Mouse (Mus musculus): ENCODE measurements at regions not wholly inside any gene's neighbourhood (a gene's known extent, or its start where the extent isn't known, plus 50 kb on each side); places are given as distances from the start of the nearest gene placed in this dataset.

DNA sequence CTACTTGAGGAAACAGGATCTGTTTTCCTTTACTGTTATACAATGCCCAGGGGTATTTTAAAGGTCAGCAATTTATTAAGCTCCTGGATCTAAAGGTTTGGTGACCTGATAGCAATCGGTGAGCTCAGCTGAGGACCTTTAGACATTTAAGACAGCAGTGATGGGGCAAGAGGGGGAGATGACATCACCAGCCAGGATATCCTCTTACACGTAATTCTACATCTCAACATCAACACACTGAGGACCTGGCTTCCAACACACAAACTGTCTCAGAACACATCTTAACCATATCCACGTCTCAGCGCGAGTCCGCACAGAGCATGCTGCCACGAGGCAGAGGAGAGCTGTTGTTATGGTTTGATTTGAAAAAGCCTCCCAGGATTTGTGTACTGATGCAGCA is 69.2 kb downstream of the Nhlrc3 start:
- 74% methylated on average over 7 of the region's 7 CpGs for WGBS
- Histone ChIP-seq H3K9ac (no peak overlapping the region), H3K4me2 (no peak overlapping the region), H3K4me1 (peaks cover 36% of the 10 kb centered on the region), H3K9me3 (peaks cover 10% of the 10 kb centered on the region), H3K27ac (replicated peaks) (no peak overlapping the region), H3K36me3 (no peaks in the 10 kb centered on the region), H3K27me3 (replicated peaks) (no peaks in the 10 kb centered on the region), H3K4me3 (no peak overlapping the region)
- no peak for ATAC-seq (ENCODE audit: extremely low read depth, insufficient number of reproducible peaks, low FRiP score, low TSS enrichment)

DNA sequence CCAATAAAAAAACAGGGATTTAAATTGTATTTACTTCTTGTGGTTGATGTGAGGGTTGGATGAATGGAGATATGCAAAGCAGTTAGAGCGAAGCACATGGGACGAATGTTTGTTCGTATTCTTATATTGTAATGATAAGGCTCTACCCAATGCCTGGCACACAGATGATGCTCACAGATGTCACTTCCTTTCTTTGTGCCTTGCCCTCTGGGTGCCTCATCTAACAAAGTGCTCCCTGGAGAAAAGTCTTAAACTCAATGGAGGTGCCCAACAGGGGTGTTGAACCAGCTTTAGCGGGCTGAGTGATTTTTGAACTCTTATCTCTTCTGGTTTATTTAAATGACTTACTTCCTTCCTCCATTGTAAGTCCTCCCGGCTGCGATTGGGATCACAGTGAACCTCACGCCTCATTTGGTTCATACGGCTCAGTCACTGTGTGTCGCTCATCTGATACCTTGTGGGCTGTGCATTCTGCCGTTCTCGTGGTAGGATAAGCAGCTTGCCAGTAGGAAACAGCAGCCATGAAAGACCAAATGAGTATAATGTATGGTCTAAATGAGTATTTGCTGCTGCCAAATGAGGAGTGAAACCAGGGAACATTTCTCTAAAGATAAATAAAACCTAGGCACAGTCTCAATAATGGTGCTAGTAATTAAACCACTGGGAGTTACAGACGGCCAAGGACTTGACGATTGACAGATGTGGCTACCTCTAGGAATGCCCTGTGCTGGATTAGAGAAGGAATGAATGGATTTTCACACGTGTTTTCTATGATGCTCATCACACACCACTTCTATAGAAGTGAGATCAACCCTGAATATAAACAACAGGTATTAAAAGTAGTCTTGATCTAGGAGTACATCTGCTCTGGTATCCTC is 81.2 kb downstream of the Nhlrc3 start:
- Histone ChIP-seq H3K9me3 (peaks cover 3% of the 10 kb centered on the region; the same call in 1 of the 2 replicates), H3K4me3 (no peak overlapping the region), H3K9ac (no peak overlapping the region), H3K36me3 (no peaks in the 10 kb centered on the region), H3K27me3 (replicated peaks) (no peaks in the 10 kb centered on the region), H3K4me2 (no peak overlapping the region), H3K27ac (replicated peaks) (no peak overlapping the region), H3K4me1 (peaks cover 7% of the 10 kb centered on the region; the same call in 1 of the 2 replicates)
- 63% methylated on average over 14 of the region's 14 CpGs for WGBS
- ATAC-seq (ENCODE audit: extremely low read depth, insufficient number of reproducible peaks, low FRiP score, low TSS enrichment), result no peak

DNA sequence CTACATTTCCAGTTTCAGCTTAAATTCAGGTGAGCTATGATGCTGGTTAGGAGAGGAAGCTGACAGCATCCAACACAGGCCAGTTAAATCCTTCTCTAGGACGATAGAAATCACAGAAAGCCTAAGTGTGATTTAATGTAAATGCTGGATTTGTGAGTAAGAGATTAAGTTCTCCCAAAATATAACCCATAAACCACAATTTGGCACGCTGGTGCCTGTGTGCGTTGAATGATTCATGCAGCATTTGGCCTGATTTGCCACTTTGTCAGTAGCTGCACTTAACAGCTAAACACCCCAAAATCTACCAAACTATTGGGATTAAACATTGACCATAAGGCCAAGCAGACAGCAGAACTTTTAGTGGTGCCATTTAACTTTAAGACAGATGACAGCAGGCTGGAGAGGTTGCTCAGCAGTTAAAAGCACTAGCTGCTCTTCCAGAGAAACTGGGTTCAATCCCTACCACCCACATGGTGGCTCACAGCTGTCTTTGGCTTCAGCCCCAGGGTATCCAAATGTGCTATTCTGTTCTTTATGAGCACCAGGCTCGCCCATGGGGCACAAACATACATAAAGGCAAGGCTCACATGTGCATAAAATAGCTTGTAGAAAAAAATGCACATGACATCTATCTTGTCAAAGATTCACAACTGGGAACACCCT is 83.5 kb downstream of the Nhlrc3 start:
- H3K4me1 ChIP-seq, result peaks cover 7% of the 10 kb centered on the region; the same call in 1 of the 2 replicates
- H3K4me2 ChIP-seq, result no peak overlapping the region
- H3K36me3 ChIP-seq, result no peaks in the 10 kb centered on the region
- ATAC-seq (ENCODE audit: extremely low read depth, insufficient number of reproducible peaks, low FRiP score, low TSS enrichment), result no peak
- 66% methylated on average over 4 of the region's 4 CpGs for WGBS
- H3K9me3 ChIP-seq, result no peaks in the 10 kb centered on the region
- H3K27me3 ChIP-seq (replicated peaks), result no peaks in the 10 kb centered on the region
- H3K4me3 ChIP-seq, result no peak overlapping the region
- H3K9ac ChIP-seq, result no peak overlapping the region
- no peak overlapping the region for H3K27ac ChIP-seq (replicated peaks)

DNA sequence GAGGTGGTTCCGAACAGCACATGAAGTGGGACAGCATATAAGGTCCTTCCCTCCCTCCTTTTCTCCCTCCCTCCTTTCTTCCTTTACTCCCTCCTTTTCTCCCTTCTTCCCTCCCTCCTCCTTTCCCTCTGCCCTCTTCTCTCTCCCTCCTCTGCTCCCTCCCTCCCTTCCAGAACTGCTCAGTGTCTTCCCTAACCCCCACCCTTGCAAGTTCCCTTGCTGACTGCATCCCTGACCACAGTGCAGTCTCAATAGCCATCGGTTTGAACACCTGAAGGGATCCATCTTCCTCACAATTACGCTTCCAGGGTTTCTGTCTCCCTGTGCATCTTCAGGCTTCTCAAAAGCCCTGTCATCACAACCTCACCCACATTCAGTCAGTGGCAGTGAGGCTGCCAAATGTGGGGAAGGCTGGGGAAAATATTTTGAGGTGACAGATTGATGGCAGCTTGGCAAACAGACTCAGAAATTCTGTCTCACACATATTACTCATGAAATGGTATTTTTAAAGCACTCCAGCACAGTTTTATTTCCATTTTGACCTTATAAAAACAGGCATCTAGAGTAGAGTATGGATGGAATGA is 86.2 kb downstream of the Nhlrc3 start:
- Histone ChIP-seq H3K27me3 (replicated peaks) (no peaks in the 10 kb centered on the region), H3K27ac (replicated peaks) (no peak overlapping the region), H3K4me2 (no peak overlapping the region), H3K4me1 (peaks cover 16% of the 10 kb centered on the region; the same call in 1 of the 2 replicates), H3K9me3 (no peaks in the 10 kb centered on the region), H3K9ac (no peak overlapping the region), H3K4me3 (no peak overlapping the region), H3K36me3 (no peaks in the 10 kb centered on the region)
- 47% methylated on average over 3 of the region's 3 CpGs for WGBS
- no peak for ATAC-seq (ENCODE audit: extremely low read depth, insufficient number of reproducible peaks, low FRiP score, low TSS enrichment)

DNA sequence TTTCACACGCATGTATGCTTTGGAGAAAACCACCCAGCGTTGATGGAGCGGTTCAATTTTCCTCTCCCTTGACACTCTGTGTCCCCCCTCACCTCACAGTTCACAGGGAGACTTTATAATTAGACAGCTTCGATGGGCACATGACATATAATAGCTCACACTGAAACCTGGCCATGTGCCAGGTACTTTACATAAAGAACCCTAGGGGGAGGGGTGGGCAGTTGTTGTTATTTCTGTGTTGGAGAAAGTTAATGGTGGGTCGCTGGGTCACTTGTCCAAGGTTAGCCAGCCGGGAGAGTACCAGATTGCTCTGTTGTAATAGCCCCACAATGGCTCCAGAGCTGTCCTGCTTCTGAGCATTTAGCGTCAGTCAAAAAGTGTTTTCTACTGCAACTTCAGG is 90.2 kb downstream of the Nhlrc3 start:
- peak; percentile 54; the same call in 1 of the 2 replicates for ATAC-seq (ENCODE audit: extremely low read depth, insufficient number of reproducible peaks, low FRiP score, low TSS enrichment)

DNA sequence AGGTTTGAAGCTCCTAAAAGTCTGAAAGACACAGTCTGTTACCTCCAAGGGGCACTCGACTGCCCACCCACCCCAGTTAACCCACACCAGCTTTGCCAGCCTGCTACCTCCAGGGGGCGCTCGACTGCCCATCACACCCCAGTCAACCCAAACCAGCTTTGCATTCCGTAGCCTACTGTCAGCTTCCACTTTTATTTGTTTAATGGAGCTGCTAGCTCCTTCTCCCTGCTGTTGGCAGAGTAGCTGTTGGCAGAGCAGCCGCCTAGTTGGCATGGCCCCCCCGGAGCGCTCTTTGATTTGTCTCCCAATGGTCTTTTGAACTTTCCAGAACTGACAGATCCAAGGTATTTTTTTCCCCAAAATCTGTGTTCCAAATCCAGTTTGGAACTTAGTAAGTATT is 91.2 kb downstream of the Nhlrc3 start:
- Histone ChIP-seq H3K27me3 (replicated peaks) (no peaks in the 10 kb centered on the region), H3K9ac (no peak overlapping the region), H3K9me3 (peaks cover 18% of the 10 kb centered on the region), H3K27ac (replicated peaks) (no peak overlapping the region), H3K36me3 (peaks cover 7% of the 10 kb centered on the region; the same call in 1 of the 2 replicates), H3K4me1 (peaks cover 8% of the 10 kb centered on the region; the same call in 1 of the 2 replicates), H3K4me2 (no peak overlapping the region), H3K4me3 (no peak overlapping the region)
- 71% methylated on average over 7 of the region's 7 CpGs for WGBS
- ATAC-seq (ENCODE audit: extremely low read depth, insufficient number of reproducible peaks, low FRiP score, low TSS enrichment), result no peak

More for the DNA sequence above, 90.2 kb downstream of the Nhlrc3 start:
- peaks cover 8% of the 10 kb centered on the region; the same call in 1 of the 2 replicates for H3K4me1 ChIP-seq
- peaks cover 18% of the 10 kb centered on the region for H3K9me3 ChIP-seq
- WGBS, result 48% methylated on average over 7 of the region's 7 CpGs
- no peak overlapping the region for H3K4me3 ChIP-seq
- H3K9ac ChIP-seq, result no peak overlapping the region
- no peaks in the 10 kb centered on the region for H3K27me3 ChIP-seq (replicated peaks)
- H3K36me3 ChIP-seq, result peaks cover 7% of the 10 kb centered on the region; the same call in 1 of the 2 replicates
- H3K27ac ChIP-seq (replicated peaks), result peak overlapping the region; percentile 66
- no peak overlapping the region for H3K4me2 ChIP-seq

DNA sequence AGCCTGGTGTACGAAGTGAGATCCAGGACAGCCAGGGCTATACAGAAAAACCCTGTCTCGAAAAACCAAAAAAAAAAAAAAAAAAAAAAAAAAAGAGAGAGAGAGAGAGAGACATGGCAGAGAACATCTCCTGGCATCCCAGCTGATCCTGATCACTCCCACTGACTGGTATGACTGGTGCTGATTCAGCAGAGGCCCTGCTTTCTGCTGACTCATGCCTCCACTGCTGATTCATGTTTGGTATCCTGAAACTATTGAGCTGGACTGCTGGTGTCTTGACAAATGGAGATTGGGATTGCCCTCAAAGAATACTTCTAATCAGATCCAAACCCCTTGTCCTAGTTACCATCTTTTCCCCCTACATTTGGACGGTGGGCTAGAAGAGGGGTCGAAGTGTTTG is 101.9 kb downstream of the Nhlrc3 start:
- no peaks in the 10 kb centered on the region for H3K36me3 ChIP-seq
- H3K27me3 ChIP-seq (replicated peaks), result no peaks in the 10 kb centered on the region
- H3K9me3 ChIP-seq, result peaks cover 14% of the 10 kb centered on the region; the same call in 1 of the 2 replicates
- peaks cover 7% of the 10 kb centered on the region for H3K4me1 ChIP-seq
- H3K27ac ChIP-seq (replicated peaks), result no peak overlapping the region
- no peak overlapping the region for H3K4me3 ChIP-seq
- H3K4me2 ChIP-seq, result no peak overlapping the region
- H3K9ac ChIP-seq, result no peak overlapping the region
- whole genome bisulfite sequencing, result 67% methylated on average over 3 of the region's 4 CpGs
- no peak for ATAC-seq (ENCODE audit: extremely low read depth, insufficient number of reproducible peaks, low FRiP score, low TSS enrichment)

DNA sequence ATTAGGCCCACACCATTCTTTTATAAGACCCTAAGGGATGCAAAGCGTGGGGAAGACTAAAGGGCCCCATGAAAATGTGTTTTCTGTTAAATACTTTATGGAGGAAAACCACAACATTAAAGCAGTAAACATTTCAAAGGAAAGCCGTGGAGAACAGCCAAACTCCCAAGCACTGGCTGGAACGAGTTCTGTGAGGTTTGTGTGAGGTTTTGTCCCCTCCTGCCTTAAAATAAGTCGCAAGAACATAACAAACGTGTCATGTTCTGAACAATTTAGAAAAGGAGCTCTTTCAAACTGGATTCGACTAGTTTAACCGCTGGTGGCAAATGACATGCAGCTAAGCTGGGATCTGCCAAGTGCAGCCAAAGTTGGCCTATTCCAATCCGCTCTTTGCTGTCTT is 109.4 kb downstream of the Nhlrc3 start:
- Histone ChIP-seq H3K4me2 (no peak overlapping the region), H3K4me1 (no peaks in the 10 kb centered on the region), H3K36me3 (no peaks in the 10 kb centered on the region), H3K9me3 (peaks cover 11% of the 10 kb centered on the region; the same call in 1 of the 2 replicates), H3K27me3 (replicated peaks) (no peaks in the 10 kb centered on the region), H3K4me3 (no peak overlapping the region), H3K27ac (replicated peaks) (no peak overlapping the region), H3K9ac (no peak overlapping the region)
- no peak for ATAC-seq (ENCODE audit: extremely low read depth, insufficient number of reproducible peaks, low FRiP score, low TSS enrichment)
- 71% methylated on average over 8 of the region's 8 CpGs for WGBS

DNA sequence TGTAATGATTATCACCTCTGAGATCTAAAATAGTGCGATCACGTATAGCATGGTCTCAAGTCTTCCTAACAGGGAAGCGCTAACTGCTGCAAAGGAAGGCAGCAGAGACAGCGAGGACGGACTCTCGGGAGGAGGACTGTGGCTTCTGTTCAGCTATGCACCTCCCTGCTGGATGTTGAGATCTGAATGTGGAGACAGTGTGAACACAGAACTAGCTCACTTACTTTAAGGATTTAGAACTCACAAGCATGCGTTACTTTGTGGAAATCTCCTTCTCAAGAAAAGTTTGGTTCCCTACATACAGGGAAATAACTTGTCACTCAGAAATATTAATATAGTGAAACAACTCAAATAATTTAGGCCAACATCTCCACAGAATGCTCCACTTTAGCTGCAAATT is 109.8 kb downstream of the Nhlrc3 start:
- Histone ChIP-seq H3K27me3 (replicated peaks) (no peaks in the 10 kb centered on the region), H3K27ac (replicated peaks) (no peak overlapping the region), H3K4me2 (no peak overlapping the region), H3K4me1 (no peaks in the 10 kb centered on the region), H3K36me3 (no peaks in the 10 kb centered on the region), H3K9me3 (peaks cover 7% of the 10 kb centered on the region; the same call in 1 of the 2 replicates), H3K9ac (no peak overlapping the region), H3K4me3 (no peak overlapping the region)
- ATAC-seq (ENCODE audit: extremely low read depth, insufficient number of reproducible peaks, low FRiP score, low TSS enrichment), result no peak
- WGBS, result 85% methylated on average over 7 of the region's 7 CpGs

DNA sequence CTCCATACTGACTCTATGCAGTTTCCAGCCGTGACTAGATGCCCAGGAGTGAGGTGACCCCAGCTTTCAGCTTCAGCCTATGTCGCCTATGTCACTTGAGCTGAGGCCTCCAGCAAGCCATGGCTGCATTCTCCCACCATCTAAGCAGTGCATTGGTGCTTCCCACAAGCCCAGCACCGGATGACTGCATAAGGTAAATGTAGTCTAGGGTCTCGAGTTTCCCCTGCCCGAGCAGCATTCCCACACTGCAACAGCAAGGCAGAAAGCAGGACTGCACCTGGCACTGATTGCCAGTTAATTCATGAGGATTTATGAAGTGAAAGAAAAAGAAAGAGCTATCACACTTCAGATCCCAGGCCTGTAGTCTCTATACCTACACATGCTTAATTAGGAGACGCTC is 119.5 kb downstream of the Nhlrc3 start:
- Histone ChIP-seq H3K9me3 (no peaks in the 10 kb centered on the region), H3K36me3 (no peaks in the 10 kb centered on the region), H3K4me3 (no peak overlapping the region), H3K27ac (replicated peaks) (no peak overlapping the region), H3K27me3 (replicated peaks) (0 out of 2 replicates have a peak, but pooled peaks cover 7% of the 10 kb centered on the region), H3K4me2 (no peak overlapping the region), H3K9ac (no peak overlapping the region), H3K4me1 (peaks cover 9% of the 10 kb centered on the region)
- 73% methylated on average over 6 of the region's 6 CpGs for WGBS
- ATAC-seq (ENCODE audit: extremely low read depth, insufficient number of reproducible peaks, low FRiP score, low TSS enrichment), result no peak

Measured in heart, embryonic 13.5 days (tissue).